Mouse (Mus musculus) bone marrow macrophage, adult 2 months (primary cell): ENCODE data around the gene Tnfaip8l3.
"Not testable (repeated sequence)": the region's sequence is repeated elsewhere in the genome, so short reads cannot be mapped to it uniquely, and the experiment has no call there.

ENCODE experiments used
- CTCF ChIP-seq: IDR thresholded peaks from 2 replicates; pipeline ENCODE4 v1.5.1; 2012; ENCODE audit warnings: low read depth, mild to moderate bottlenecking, low read length, moderate library complexity
- POLR2A ChIP-seq: IDR thresholded peaks from 2 replicates; pipeline ENCODE4 v1.6.1; 2012; ENCODE audit warnings: mild to moderate bottlenecking, low read depth, low read length, borderline replicate concordance

- not testable (repeated sequence) for TF ChIP-seq CTCF, POLR2A
Measured at GRCm38 (mm10) chr9:53992567-53992966, 75.6 kb downstream of the Tnfaip8l3 start.
